Comparison of ENCODE assay signal across 16 mouse cellular contexts in the genomic region with DNA sequence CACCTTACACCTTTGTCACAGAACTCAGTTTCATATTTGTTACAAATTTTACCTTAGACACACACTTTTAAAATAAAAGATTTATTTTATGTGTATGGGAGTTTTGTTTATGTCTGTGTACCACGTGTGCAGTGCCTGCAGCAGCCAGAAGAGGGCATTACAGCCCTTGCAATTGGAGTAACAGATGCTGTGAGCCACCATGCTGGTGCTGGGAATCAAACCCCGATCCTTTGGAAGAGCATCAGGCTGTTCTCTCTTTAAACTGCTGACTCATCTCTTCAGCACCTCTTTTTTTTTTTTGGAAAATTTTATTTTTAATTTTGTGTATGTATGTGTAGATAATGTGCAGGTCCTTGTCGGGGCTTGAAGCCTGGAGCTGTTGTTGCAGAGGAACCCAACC. TPM values are rescaled to one million over a fixed set of nuclear protein-coding genes. Genes with fewer than 3 reads are reported as not detected.
DNase-seq lines count a peak whose midpoint lies in the region; TF ChIP-seq lines count a peak whose summit lies in the region.
"Had no signal": no experiment of that assay in that cellular context is flagged by ENCODE, and none has a peak within 500 bp of the region (broad histone marks: within the 10 kb centered on the region; RNA-seq: fewer than 3 reads in every experiment).

No protein-coding gene starts in this region.

- no peak for DNase-seq in kidney, adult 2 months
- DNase-seq in kidney, postnatal 14 days = no peak
- no peak for DNase-seq in testis, postnatal 10 days (ENCODE audit: low spot score)
- DNase-seq in natural killer cell, adult 2 months (ENCODE audit: low spot score in 2 of 2) = no peak
- no peak for DNase-seq in embryo, embryonic 10 days (ENCODE audit: low spot score)
- DNase-seq: adrenal gland, postnatal 14 days; cerebellum, postnatal 14 days; gastrocnemius, postnatal 14 days; kidney, adult 9 months; lung, postnatal 10 days; right cerebral cortex, adult 18-20 months had no signal

- 94% methylated on average over 3 of the region's 3 CpGs for WGBS in kidney, adult 2 months

- H3K27ac ChIP-seq in kidney, adult 2 months (ENCODE audit: insufficient read depth, low read depth, low read length) = no peak overlapping the region
- H3K27ac ChIP-seq in testis, adult 2 months (ENCODE audit: control insufficient read depth, insufficient read depth, low read depth, low read length) = no peak overlapping the region
- H3K27ac ChIP-seq in cortical plate, adult 2 months (ENCODE audit: insufficient read depth, low read length) = no peak overlapping the region
- H3K27ac ChIP-seq: limb, embryonic 13.5 days; midbrain, embryonic 10.5 days had no signal

- H3K36me3 ChIP-seq in kidney, adult 2 months (ENCODE audit: control insufficient read depth, insufficient read depth, low read length) = peaks cover 4% of the 10 kb centered on the region
- 0 out of 2 replicates have a peak, but pooled peaks cover 1% of the 10 kb centered on the region for H3K36me3 ChIP-seq in testis, adult 2 months (ENCODE audit: control insufficient read depth, insufficient read depth, low read length)

- peaks cover 3% of the 10 kb centered on the region; the same call in 1 of the 2 replicates for H3K4me1 ChIP-seq in kidney, adult 2 months (ENCODE audit: control insufficient read depth, insufficient read depth, low read length)
- H3K4me1 ChIP-seq in testis, adult 2 months (ENCODE audit: control insufficient read depth, insufficient read depth, low read length) = no peaks in the 10 kb centered on the region; the same call in 1 of the 2 replicates
- peaks cover 4% of the 10 kb centered on the region for H3K4me1 ChIP-seq in cortical plate, adult 2 months (ENCODE audit: control insufficient read depth, insufficient read depth, low read length)

- H3K4me3 ChIP-seq in kidney, adult 2 months (ENCODE audit: insufficient read depth, low read depth, low read length) = no peak overlapping the region
- H3K4me3 ChIP-seq in testis, adult 2 months (ENCODE audit: control insufficient read depth, low read depth, low read length) = no peak overlapping the region
- H3K4me3 ChIP-seq in cortical plate, adult 2 months (ENCODE audit: insufficient read depth, low read length) = no peak overlapping the region
- H3K4me3 ChIP-seq: limb, embryonic 13.5 days; midbrain, embryonic 10.5 days; myocyte had no signal

- TF ChIP-seq POLR2A in kidney, adult 2 months (IDR thresholded peaks at IDR 0.05; ENCODE audit: low read depth, low read length) = no peak
- no peak for TF ChIP-seq POLR2A in testis, adult 2 months (IDR thresholded peaks at IDR 0.05; ENCODE audit: control insufficient read depth, low read depth, low read length)
- TF ChIP-seq POLR2A in cortical plate, adult 2 months (IDR thresholded peaks at IDR 0.05; ENCODE audit: extremely low read depth, insufficient read depth, low read length) = no peak

- H3K27me3 ChIP-seq in kidney, adult 2 months (replicated peaks; ENCODE audit: control insufficient read depth, insufficient read depth, low read length) = no peaks in the 10 kb centered on the region
- no peaks in the 10 kb centered on the region for H3K27me3 ChIP-seq in testis, adult 2 months (ENCODE audit: control insufficient read depth, insufficient read depth, low read length)
- H3K27me3 ChIP-seq: limb, embryonic 13.5 days had no signal

- peak; percentile 30 for TF ChIP-seq CTCF in kidney, adult 2 months (conservative IDR thresholded peaks at IDR 0.05; ENCODE audit: insufficient read depth, insufficient read length, low read depth, low read length)
- peak; percentile 38; the same call in 1 of the 2 replicates for TF ChIP-seq CTCF in testis, adult 2 months (IDR thresholded peaks at IDR 0.05; ENCODE audit: control insufficient read depth, insufficient read depth, insufficient replicate concordance, low read depth, low read length)
- 0 out of 2 replicates have a peak, but pooled peaks have one; percentile 2 for TF ChIP-seq CTCF in cortical plate, adult 2 months (IDR thresholded peaks at IDR 0.05; ENCODE audit: extremely low read depth, insufficient read depth, low read length)

RNA-seq across cellular contexts. Expression of a gene that starts 6.1 kb away (rescaled TPM):
- 58.9 and 70.1 TPM in 2 replicates for polyA plus RNA-seq in kidney, adult 2 months (2012; rRNA removed)
- 22.4 and 23.4 TPM in 2 replicates for polyA plus RNA-seq in testis, adult 2 months (2012; rRNA removed)
- 53.8 and 64.2 TPM in 2 replicates for polyA plus RNA-seq in cortical plate, adult 2 months (2012; rRNA removed)

RNA-seq across cellular contexts. Expression of a gene that starts 23.2 kb away (rescaled TPM):
- 30.6 and 33.7 TPM in 2 replicates for polyA plus RNA-seq in kidney, adult 2 months (2012; rRNA removed)
- polyA plus RNA-seq in testis, adult 2 months (2012; rRNA removed) = 0.09 and 0.11 TPM in 2 replicates
- polyA plus RNA-seq in cortical plate, adult 2 months (2012; rRNA removed) = 47.9 and 50.4 TPM in 2 replicates

RNA-seq across cellular contexts. Expression of a gene that starts 36.7 kb away (rescaled TPM):
- polyA plus RNA-seq in kidney, adult 2 months (2012; rRNA removed) = 14.9 and 19.6 TPM in 2 replicates
- 7.1 and 8.0 TPM in 2 replicates for polyA plus RNA-seq in testis, adult 2 months (2012; rRNA removed)
- polyA plus RNA-seq in cortical plate, adult 2 months (2012; rRNA removed) = 38.1 and 41.0 TPM in 2 replicates

Comparison
In these comparisons a context has a peak if more than half of its experiments do, and no peak if none do; other contexts are left out.
1. RNA of a gene that starts 23.2 kb away (polyA plus RNA-seq): 47.9 to 50.4 TPM in cortical plate, adult 2 months and 30.6 to 33.7 TPM in kidney, adult 2 months; 0.09 to 0.11 TPM in testis, adult 2 months; every median in the first group is over 10 times any median in the second.
2. Peak in every context shown above with its lines, with median percentiles within 50 percentile points of each other: CTCF ChIP-seq.